Mouse (Mus musculus) neural tube, embryonic 15.5 days (tissue): Measurements from ENCODE around the gene Csf1. TPM values are rescaled to one million over a fixed set of nuclear protein-coding genes. Genes with fewer than 3 reads are reported as not detected.

Source experiments
- ATAC-seq: fragments of 200-750 bp; cut with Nextera tagmentation; 2 replicates; pipeline ENCODE4 v1.8.0; 2017; ENCODE audit warnings: mild to moderate bottlenecking, moderate TSS enrichment, moderate library complexity; ENCODE audit not compliant: low FRiP score
- H3K27ac ChIP-seq: fragments of 300-500 bp; sonication (generic); replicated peaks from 2 replicates; pipeline ENCODE4 v1.5.1; 2015; ENCODE audit warnings: mild to moderate bottlenecking, inconsistent platforms
- H3K27me3 ChIP-seq: fragments of 300-500 bp; sonication (generic); replicated peaks from 2 replicates; pipeline ENCODE4 v1.6.1; 2015; ENCODE audit warnings: inconsistent platforms
- H3K36me3 ChIP-seq: fragments of 300-500 bp; sonication (generic); 2 replicates; pipeline ENCODE4 v1.6.1; 2015; ENCODE audit warnings: inconsistent platforms
- H3K4me1 ChIP-seq: fragments of 300-500 bp; sonication (generic); 2 replicates; pipeline ENCODE4 v1.6.1; 2015; ENCODE audit warnings: inconsistent platforms
- H3K4me2 ChIP-seq: fragments of 300-500 bp; sonication (generic); 2 replicates; pipeline ENCODE4 v1.6.1; 2015; ENCODE audit warnings: inconsistent platforms, mild to moderate bottlenecking, moderate library complexity
- H3K4me3 ChIP-seq: fragments of 300-500 bp; sonication (generic); replicated peaks from 2 replicates; pipeline ENCODE4 v1.5.1; 2015; ENCODE audit warnings: mild to moderate bottlenecking, inconsistent platforms
- H3K9ac ChIP-seq: fragments of 300-500 bp; sonication (generic); replicated peaks from 2 replicates; pipeline ENCODE4 v1.6.1; 2015; ENCODE audit warnings: mild to moderate bottlenecking, inconsistent platforms
- H3K9me3 ChIP-seq: fragments of 300-500 bp; sonication (generic); replicated peaks from 2 replicates; pipeline ENCODE4 v1.6.1; 2016; ENCODE audit warnings: inconsistent platforms
- WGBS: fragments of 180-500 bp; shearing (Covaris S2); methylation state at CpG from one replicate; pipeline ENCODE4 v1.1.7; 2015; ENCODE audit warnings: mixed read lengths; 5-methylcytosine and 5-hydroxymethylcytosine counted together
- polyA plus RNA-seq: library from polyadenylated mRNA; unstranded; fragments of >200 nt; fragmentation: Nextera tagmentation; extraction: Ambion mirVana; gene quantifications from 2 replicates; pipeline ENCODE4 v1.2.1, GENCODE M21; 2015

Csf1 gene
- polyA plus RNA-seq, 1 experiment from 2014 or later = 7.8 TPM

DNA sequence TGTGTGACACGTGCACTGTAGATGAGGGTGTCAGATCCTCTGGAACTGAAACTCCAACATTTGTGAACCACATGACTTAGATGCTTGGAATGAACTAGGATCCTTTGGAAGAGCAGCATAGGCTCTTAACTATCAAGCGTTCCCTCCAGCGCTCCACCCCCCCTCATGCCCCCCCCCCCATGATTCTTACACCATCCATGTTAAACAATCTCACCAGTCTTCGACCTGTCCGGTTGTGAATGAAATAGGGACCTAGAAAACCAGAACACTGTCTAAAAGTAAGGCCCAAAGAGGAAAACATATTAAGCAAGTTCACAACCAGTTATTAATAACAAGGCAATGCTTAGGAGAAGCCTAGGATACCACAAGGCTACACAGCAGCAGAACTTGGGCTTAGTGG lies 32.5 kb upstream of the Csf1 start:
- Histone ChIP-seq H3K4me2 (no peak overlapping the region), H3K36me3 (no peaks in the 10 kb centered on the region), H3K27ac (peak overlapping the region; percentile 73; the same call in 1 of the 2 replicates), H3K9ac (no peak overlapping the region), H3K27me3 (no peaks in the 10 kb centered on the region), H3K4me3 (no peak overlapping the region), H3K4me1 (peaks cover 27% of the 10 kb centered on the region), H3K9me3 (no peaks in the 10 kb centered on the region)
- ATAC-seq = no peak
- 95% methylated on average over 5 of the region's 5 CpGs for WGBS

DNA sequence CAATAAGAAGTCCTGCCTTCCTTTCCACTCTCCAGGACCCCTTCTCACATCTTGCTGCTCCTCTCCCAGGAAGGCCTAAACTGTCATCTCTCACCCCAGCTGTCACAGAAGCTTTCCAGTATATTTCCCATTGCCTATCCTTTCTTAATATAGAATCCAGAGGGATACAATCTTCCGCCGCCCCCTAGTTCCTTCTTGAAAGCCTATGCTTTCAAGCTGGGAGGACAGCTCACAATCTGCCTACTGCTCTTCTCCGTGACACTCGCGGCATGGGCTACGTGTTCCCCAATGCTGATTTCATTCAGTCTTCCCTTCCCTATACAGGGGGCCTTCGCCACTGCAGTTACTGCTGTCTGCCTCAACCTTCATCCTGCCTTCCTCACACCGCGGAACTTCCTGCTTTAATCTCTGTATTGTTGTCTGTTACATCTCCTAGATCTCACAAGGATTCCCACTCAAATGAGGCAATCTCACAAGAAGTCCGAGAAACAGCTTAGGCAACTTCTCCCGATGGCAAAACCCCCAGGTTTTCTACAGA lies 30.6 kb upstream of the Csf1 start:
- no peak overlapping the region for H3K27ac ChIP-seq
- H3K27me3 ChIP-seq = no peaks in the 10 kb centered on the region
- no peaks in the 10 kb centered on the region for H3K9me3 ChIP-seq
- peaks cover 37% of the 10 kb centered on the region for H3K4me1 ChIP-seq
- 89% methylated on average over 11 of the region's 11 CpGs for WGBS
- H3K9ac ChIP-seq = no peak overlapping the region
- H3K36me3 ChIP-seq = no peaks in the 10 kb centered on the region
- no peak overlapping the region for H3K4me2 ChIP-seq
- H3K4me3 ChIP-seq = no peak overlapping the region
- ATAC-seq = no peak

DNA sequence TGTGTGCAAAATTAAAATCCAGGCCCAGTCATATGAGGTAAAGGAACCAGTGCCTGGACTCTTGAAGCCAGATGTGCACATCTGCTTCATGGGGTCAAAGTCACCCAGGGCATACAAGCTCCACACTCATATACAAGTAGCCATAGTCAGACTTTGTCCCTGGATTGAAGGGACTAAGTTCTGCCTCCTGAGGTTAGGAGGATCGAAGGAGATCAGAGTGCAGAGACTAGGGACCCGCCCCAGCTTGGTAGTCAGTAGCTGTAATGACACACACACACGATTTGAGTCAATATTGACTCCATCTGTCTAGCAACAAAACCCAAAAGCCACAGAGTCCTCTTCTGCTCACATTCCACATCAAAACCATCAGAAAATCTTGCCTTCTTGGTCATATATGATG lies 30.0 kb upstream of the Csf1 start:
- Histone ChIP-seq H3K36me3 (no peaks in the 10 kb centered on the region), H3K4me3 (no peak overlapping the region), H3K9ac (no peak overlapping the region), H3K4me1 (peaks cover 37% of the 10 kb centered on the region), H3K27me3 (no peaks in the 10 kb centered on the region), H3K4me2 (no peak overlapping the region), H3K9me3 (no peaks in the 10 kb centered on the region), H3K27ac (no peak overlapping the region)
- no peak for ATAC-seq
- WGBS = 87% methylated on average over 3 of the region's 3 CpGs

DNA sequence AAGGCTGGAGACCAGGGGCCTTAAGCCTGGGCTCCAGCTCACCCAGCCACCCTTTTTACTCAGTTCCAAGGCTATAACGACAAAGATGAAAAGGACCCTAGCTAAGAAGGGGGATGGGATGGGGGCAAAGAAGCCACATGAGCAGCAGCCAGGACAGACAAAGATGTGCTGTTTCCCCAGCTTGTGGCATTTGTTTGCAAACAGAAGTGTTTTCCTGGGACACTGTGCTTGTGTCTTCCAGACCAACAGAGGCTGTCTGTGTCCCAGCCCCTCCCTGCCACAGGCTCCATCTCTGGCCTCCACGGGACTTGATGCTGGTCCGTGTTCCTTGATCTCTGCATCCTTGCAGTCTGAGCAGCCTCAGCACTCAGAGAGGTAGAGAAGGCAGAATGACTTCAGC lies 28.6 kb upstream of the Csf1 start:
- peaks cover 34% of the 10 kb centered on the region for H3K4me1 ChIP-seq
- no peaks in the 10 kb centered on the region for H3K27me3 ChIP-seq
- no peak overlapping the region for H3K27ac ChIP-seq
- H3K4me3 ChIP-seq = no peak overlapping the region
- no peak for ATAC-seq
- H3K9me3 ChIP-seq = no peaks in the 10 kb centered on the region
- H3K4me2 ChIP-seq = no peak overlapping the region
- 72% methylated on average over 3 of the region's 3 CpGs for WGBS
- no peak overlapping the region for H3K9ac ChIP-seq
- no peaks in the 10 kb centered on the region for H3K36me3 ChIP-seq

DNA sequence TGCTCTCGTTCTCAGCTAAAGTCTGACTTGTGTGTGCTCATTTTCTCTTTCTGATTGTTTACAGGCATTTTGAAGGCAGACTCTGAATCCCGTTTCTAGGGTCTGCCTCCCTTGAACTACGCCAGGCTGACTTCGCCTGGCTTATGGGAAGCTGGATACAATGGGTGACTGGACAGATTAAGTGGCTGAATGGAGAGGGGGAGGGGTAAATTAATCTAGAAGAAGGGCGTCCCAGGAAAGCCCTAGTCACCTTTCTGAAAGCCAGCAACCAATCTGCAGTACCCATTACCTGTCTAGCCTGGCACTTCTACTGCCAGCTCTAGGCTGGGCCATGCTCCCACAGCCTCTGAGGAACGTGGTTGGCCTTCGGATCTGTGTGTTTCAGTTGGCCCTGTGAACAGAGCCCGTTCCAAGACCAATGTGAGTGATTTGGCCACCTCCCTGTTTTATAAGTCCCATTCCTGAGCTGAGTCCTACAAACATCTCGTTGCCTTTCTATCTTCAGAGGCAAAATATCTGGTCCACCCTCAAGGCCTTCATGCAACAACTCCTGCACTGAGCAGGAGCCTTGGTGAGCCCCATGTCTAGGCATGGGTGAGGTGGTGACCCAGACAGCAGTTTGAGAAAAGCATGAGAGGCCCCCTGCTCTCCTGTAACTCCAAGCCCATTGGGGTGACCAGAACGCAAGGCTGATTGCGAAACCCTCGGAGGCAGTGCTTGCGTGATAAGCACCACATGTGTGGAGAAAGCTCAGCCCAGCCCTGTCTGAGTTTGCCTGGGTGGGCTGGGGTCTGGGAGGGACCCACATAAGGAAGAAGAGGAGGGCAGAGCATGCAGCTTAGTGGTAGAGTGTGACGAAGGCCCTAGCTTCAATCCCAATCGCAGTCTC lies 27.6 kb upstream of the Csf1 start:
- H3K4me3 ChIP-seq = no peak overlapping the region
- no peak for ATAC-seq
- H3K27me3 ChIP-seq = no peaks in the 10 kb centered on the region
- H3K9ac ChIP-seq = no peak overlapping the region
- H3K36me3 ChIP-seq = no peaks in the 10 kb centered on the region
- peaks cover 24% of the 10 kb centered on the region for H3K4me1 ChIP-seq
- 66% methylated on average over 15 of the region's 15 CpGs for WGBS
- no peak overlapping the region for H3K4me2 ChIP-seq
- no peaks in the 10 kb centered on the region for H3K9me3 ChIP-seq
- no peak overlapping the region for H3K27ac ChIP-seq

DNA sequence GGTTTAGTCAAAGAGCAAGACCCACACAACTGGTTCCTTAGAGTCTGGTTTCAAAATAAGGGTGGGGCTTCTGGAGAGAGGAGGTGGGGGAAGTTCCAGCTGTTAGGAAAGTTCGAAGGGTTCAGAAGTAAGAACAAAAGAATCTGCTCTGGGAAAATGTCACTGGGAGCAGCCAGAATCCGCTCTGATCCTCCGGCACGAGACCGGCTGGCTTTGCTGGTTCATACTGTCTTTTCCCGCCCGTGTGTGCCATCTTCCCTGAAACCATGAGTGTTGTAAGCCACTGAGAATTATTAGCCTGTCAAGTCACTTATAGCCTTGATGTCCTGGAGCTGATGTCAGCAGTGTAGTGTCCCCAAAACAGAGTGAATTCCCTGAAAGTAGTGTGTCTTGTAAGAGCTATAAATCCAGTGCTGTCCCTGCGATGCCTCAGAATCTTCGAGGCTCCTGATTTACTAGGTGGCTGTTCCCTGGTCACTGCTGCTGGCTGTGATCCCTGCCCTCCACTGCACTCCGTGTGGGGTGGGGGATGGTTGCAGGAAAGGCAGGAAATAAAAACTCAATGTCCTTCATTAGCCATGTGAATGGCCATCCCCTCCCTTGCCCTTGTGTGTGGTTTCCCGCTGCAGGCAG lies 26.8 kb upstream of the Csf1 start:
- Histone ChIP-seq H3K27ac (no peak overlapping the region), H3K9ac (no peak overlapping the region), H3K4me3 (no peak overlapping the region), H3K36me3 (no peaks in the 10 kb centered on the region), H3K27me3 (no peaks in the 10 kb centered on the region), H3K4me2 (no peak overlapping the region), H3K9me3 (no peaks in the 10 kb centered on the region), H3K4me1 (peaks cover 24% of the 10 kb centered on the region)
- ATAC-seq = peak; percentile 19; the same call in 1 of the 2 replicates
- 34% methylated on average over 11 of the region's 11 CpGs for WGBS

DNA sequence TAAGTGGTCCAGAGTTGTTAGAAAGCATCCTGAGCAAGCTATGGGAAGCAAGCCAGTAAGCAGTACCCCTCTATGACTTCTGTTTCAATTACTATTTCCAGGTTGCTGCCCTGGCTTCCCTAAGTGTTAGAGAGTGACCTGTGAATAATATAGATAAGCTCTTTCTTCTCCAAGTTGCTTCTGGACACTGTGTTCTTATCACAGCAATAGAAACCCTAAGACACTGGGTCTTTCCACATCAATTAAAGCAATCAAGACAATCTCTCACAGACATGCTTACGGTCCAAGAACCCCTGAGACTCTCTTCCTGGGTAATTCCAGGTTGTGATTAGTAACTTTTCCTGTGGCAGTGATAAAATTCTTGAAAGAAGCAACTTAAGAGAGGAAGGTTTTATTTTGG lies 26.1 kb upstream of the Csf1 start:
- no peak for ATAC-seq
- H3K27ac ChIP-seq = no peak overlapping the region
- no peak overlapping the region for H3K4me2 ChIP-seq
- H3K27me3 ChIP-seq = no peaks in the 10 kb centered on the region
- H3K9me3 ChIP-seq = no peaks in the 10 kb centered on the region
- H3K4me3 ChIP-seq = no peak overlapping the region
- H3K9ac ChIP-seq = no peak overlapping the region
- no peaks in the 10 kb centered on the region for H3K36me3 ChIP-seq
- 98% methylated on average over 1 of the region's 1 CpGs for WGBS
- peaks cover 24% of the 10 kb centered on the region for H3K4me1 ChIP-seq

DNA sequence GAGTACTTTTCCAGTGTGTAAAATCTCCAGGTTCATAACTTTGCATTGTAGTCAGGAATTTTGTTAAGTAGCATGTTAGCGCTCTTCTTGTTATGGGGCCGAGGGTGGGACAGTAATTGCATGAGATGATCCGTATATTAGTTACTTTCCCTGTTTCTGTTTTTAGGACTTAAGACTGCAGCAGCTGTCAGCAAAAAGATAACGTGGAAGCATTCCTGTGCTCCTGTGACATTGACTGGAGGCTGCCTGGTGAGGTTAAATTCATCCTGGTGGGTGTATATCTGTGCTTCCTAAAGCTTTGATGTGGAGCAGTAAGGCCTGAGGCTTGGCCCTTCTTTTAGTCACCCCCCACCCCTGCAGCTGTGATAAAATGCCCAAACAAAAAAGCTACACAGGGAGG lies 25.3 kb upstream of the Csf1 start:
- WGBS = 86% methylated on average over 4 of the region's 4 CpGs
- H3K4me2 ChIP-seq = no peak overlapping the region
- no peak overlapping the region for H3K9ac ChIP-seq
- H3K27ac ChIP-seq = no peak overlapping the region
- peaks cover 24% of the 10 kb centered on the region for H3K4me1 ChIP-seq
- no peaks in the 10 kb centered on the region for H3K9me3 ChIP-seq
- H3K36me3 ChIP-seq = no peaks in the 10 kb centered on the region
- H3K27me3 ChIP-seq = no peaks in the 10 kb centered on the region
- no peak overlapping the region for H3K4me3 ChIP-seq
- no peak for ATAC-seq

DNA sequence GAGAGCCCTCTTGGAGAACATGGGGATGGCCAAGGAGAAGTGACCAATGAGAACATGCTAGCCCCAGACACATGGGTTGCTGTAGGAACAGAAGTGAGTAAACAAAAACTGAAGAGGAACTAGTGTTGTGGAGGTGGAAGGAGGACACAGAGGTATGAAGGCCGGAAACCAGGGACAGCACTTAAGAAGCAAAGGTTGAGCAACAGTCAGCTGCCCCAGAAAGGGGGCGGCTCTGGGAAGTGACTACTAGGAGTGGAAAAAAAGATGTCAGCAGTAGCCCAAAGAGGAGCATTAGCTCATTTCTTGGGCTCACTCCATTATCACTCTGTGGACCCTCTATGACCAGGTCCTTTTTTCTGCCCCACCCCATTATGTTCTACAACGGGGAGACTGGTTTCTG lies 23.0 kb upstream of the Csf1 start:
- no peaks in the 10 kb centered on the region for H3K36me3 ChIP-seq
- H3K9me3 ChIP-seq = no peaks in the 10 kb centered on the region
- WGBS = 92% methylated on average over 3 of the region's 3 CpGs
- no peak overlapping the region for H3K27ac ChIP-seq
- no peak for ATAC-seq
- H3K4me3 ChIP-seq = no peak overlapping the region
- H3K4me1 ChIP-seq = peaks cover 11% of the 10 kb centered on the region
- no peaks in the 10 kb centered on the region for H3K27me3 ChIP-seq
- no peak overlapping the region for H3K4me2 ChIP-seq
- H3K9ac ChIP-seq = no peak overlapping the region

DNA sequence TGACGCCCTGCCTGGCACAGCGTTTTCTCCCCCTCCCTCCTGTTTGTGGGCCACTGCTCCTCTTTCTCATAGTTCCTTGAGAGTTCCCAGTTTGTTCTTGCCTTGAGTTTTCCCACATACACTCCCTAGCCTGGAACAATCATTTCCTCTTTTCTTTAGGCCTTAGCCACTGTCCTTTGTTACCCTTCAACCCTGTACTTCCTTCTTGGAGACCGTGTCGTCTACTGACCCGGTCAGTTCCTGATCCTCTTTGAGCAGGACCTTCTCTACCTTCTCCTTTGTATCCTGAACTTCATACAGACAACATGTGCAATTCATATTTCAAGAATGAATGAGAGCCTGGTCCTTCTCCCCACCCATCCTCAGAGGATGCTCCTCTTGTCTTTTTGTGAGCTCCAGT lies 21.0 kb upstream of the Csf1 start:
- H3K36me3 ChIP-seq = no peaks in the 10 kb centered on the region
- no peaks in the 10 kb centered on the region for H3K27me3 ChIP-seq
- H3K9ac ChIP-seq = no peak overlapping the region
- no peak overlapping the region for H3K4me3 ChIP-seq
- H3K27ac ChIP-seq = no peak overlapping the region
- no peaks in the 10 kb centered on the region for H3K9me3 ChIP-seq
- ATAC-seq = no peak
- no peak overlapping the region for H3K4me2 ChIP-seq
- 91% methylated on average over 5 of the region's 5 CpGs for WGBS
- H3K4me1 ChIP-seq = no peaks in the 10 kb centered on the region

DNA sequence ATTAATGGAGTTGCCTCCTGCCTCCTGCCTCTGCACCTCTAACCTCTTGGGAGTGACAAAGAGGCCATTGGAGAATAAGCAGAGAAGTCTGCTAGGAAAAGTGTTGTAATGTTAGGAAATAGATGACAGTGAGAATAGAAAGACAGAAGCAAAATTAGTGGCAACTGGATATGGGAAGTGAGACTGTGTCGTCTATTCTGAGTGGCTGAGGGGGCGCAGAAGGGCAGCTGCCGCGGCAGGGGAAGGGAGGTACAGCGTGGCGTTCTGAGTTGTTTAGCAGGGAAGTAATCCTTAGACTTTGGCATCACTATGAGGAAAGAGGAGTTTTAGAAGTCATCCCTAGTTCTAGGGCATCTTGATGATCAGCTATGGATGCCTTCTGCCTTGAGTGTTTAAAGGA lies 17.7 kb upstream of the Csf1 start:
- Histone ChIP-seq H3K4me2 (no peak overlapping the region), H3K9me3 (no peaks in the 10 kb centered on the region), H3K27ac (no peak overlapping the region), H3K9ac (no peak overlapping the region), H3K27me3 (no peaks in the 10 kb centered on the region), H3K4me3 (no peak overlapping the region), H3K4me1 (no peaks in the 10 kb centered on the region), H3K36me3 (no peaks in the 10 kb centered on the region)
- 86% methylated on average over 6 of the region's 6 CpGs for WGBS
- ATAC-seq = no peak

DNA sequence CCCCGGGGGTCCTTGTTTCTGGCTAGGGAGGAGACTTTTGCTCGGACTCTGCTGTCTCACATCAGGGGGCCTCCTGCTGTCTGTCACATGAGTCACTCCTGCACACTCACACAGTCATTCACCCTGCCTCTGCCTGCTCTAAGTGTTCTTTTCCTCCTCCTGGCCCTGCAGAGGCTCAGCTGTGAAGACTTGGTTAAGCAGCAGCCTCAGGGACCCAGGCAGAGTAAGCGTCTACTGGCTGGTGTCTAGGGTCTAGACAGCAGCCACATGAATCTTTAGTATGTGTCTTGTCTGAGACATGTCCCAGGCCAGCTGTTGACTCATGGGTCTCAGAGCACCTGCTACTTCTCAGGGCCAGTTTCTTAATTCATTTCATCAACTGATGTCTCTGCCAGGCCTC lies 16.0 kb upstream of the Csf1 start:
- H3K9ac ChIP-seq = no peak overlapping the region
- WGBS = 23% methylated on average over 3 of the region's 3 CpGs
- H3K27ac ChIP-seq = no peak overlapping the region
- no peak overlapping the region for H3K4me3 ChIP-seq
- no peak for ATAC-seq
- no peaks in the 10 kb centered on the region for H3K36me3 ChIP-seq
- no peaks in the 10 kb centered on the region for H3K27me3 ChIP-seq
- no peak overlapping the region for H3K4me2 ChIP-seq
- no peaks in the 10 kb centered on the region for H3K4me1 ChIP-seq
- H3K9me3 ChIP-seq = no peaks in the 10 kb centered on the region
